Mouse (Mus musculus) kidney, postnatal 25 days (tissue): ENCODE data around the gene Hist1h1t.
"Not testable (repeated sequence)": the region's sequence is repeated elsewhere in the genome, so short reads cannot be mapped to it uniquely, and the experiment has no call there.

Experiments used
- DNase-seq, 2 experiments: peaks; one replicate each; pipeline ENCODE4 v3.0.0; 2021; ENCODE audit warnings: mixed read lengths in 2 of 2

The Hist1h1t gene

DNA sequence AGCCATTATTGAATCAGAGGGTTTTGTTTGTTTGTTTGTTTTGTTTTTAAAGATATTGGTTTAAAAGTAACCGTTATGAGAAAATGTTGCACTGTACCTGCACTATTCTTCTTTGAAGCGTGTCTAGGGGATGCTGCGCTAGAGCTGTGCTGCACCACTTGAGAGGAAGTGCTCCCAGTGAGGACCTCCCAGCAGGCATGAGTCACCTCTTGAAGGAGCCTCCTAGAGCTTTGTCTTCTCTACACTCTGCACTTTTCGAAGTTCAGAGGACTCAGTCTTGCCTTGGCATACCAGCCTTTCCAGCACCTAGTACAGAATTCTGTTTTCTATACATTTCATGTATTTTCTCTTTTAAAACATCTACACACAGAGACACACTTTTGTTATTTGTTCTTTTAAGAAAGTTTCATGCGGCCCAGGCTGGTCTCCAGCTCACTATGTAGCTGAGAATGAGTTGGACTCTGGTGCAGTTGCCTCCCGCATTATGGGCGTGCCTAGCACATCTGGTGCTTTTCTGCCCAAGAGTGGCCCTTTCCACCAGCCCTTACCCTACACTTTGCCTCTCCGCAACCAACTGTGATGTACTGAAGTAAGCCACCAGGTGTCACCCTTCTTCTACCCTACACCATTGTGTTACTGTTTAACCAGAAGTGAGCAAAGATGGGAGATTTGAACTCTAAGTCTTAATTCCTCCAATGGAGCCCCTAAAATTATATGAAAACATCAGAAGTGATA lies 5.3 kb downstream of the Hist1h1t start:
- peak; percentile 81 for DNase-seq

DNA sequence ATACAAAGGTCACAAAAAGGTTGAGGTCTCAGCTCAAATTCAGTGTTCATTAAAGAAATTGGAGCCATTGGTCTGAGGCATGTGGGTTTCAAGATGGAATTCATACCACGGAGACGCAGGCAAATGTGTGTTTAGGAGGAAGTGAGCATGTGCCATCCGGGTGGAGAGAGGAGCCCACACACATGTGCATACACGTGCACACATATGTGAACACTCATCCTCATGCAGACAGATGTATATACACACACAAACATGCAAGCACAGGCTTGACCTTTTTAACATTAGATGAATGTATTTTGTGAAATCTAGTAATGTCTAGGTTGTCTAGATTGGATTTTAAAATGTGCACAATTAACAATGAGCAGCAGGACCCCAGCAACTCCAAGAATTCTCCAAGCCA lies 6.6 kb downstream of the Hist1h1t start:
- DNase-seq = no peak

DNA sequence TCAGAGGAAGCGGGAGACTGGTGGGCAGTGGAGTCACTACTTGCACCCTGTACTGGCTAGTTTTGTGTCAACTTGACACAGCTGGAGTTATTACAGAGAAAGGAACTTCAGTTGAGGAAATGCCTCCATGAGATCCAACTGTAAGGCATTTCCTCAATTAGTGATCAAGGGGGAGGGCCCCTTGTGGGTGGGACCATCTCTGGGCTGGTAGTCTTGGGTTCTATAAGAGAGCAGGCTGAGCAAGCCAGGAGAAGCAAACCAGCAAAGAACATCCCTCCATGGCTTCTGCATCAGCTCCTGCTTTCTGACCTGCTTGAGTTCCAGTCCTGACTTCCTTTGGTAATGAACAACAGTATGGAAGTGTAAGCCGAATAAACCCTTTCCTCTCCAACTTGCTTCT lies 7.2 kb downstream of the Hist1h1t start:
- DNase-seq = not testable (repeated sequence)

DNA sequence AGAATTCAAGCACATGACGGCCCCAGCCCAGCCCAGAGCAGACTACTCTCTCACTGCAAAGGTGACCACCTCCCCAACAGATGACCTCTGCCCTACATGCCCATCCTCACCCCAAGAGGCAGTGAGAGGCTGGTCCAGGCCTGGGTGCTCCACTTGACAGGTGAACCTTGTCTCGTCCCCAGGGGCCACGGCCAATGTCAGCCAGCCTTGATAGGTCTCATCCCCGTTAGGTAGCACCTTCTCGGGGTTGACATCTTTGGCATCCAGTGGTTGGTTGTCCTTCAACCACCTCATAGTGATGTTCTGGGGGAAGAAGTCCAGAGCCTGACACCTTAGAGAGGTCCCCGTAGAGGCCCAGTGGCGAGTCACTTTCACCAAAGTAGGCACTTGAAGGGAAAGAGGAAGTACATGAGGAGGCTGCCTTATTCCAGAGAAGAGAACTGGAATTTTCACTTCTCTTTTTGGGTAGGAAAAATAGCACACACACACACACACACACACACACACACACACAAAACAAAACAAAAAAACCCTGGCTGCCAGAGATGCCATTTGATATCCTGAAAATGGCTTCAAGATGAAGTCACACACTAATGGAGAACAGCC lies 10.2 kb downstream of the Hist1h1t start:
- no peak for DNase-seq

DNA sequence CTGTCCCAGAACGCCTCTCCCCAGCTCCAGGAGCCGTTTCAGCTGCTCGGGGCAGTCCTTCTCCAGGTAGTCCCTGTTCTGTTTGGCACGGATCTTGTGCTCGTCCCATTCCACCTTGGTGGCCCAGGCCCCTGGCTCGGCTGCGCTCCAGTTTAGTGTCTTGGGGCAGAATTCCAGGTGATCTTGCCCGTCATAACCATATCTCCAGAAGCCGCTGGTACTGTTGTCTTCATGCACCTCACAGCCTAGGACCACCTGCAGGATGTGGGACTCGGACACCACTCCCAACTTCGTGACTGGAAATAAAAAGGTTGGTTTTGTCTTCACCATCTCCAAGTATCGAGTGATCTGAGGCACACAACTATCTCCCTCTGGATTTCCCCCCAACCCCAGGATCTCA lies 11.2 kb downstream of the Hist1h1t start:
- no peak for DNase-seq

DNA sequence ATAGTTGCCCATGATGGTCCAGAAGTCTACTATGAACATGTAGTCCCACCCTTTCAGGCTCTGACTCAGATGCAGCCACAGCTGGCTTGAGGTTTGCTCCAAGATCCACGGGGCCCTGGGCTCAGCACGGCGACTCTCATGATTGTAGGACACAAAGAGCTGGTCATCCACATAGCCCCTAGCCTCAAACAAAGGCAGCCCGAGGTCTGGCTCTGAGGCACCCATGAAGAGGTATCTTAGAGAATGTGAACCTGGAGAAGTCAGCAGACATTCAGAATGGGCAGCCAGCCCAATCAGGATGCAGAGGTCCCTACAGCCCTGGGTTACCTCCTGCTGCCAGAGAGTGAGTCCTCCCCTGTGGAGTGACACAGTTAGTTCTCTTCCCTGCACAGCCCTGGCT lies 12.4 kb downstream of the Hist1h1t start:
- DNase-seq = no peak

DNA sequence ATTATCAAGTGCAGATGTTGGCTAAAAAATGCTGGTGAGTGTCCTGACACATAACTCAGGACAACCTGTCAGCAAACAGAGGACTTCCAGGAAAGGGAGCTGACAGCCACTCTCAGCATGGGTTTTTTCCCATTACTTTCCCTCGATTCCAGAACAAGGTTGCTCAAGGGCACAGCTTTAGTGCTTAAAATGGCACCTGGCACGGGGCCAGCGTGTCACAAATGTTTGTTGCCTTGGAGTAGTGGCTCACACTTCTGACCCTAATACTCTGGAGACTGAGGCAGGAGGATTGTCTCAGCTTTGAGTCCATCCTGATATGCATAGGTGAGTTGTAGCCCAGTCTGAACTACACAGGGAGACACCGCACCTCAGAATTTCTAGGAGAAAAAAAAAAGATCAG lies 13.0 kb downstream of the Hist1h1t start:
- peak in 1 of 2 experiments; percentile 34 for DNase-seq

DNA sequence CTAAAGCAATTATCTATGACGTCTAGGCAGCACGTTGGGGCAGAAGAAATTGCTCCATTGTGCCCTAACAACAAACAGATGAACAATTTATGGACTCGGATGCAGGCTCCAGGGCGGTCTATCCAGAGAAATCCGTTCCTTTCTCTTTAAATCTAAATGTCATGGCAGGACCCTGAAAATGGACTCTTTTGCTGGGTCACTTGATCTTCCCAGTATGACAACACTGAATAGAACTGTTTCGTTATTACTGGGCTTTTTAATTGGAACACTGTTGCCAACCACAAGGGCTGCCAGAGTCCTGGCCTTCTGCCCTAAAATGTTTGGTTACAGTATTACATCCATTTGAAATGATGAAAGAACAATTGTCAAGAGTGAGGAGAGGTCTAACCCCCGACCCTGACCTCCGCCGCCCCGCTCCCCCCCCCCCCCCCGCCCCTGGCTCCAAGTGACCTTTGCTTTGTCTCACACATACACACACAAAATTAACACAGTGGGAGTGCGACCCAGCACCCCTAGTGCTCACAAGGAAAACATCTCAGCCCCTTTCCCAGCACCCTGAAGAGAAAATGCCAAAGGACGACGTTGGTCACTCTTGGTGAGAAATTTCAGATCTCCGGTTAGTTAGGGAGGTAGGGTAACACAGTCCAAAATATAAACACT lies 14.2 kb downstream of the Hist1h1t start:
- DNase-seq = peak in 1 of 2 experiments; percentile 10

DNA sequence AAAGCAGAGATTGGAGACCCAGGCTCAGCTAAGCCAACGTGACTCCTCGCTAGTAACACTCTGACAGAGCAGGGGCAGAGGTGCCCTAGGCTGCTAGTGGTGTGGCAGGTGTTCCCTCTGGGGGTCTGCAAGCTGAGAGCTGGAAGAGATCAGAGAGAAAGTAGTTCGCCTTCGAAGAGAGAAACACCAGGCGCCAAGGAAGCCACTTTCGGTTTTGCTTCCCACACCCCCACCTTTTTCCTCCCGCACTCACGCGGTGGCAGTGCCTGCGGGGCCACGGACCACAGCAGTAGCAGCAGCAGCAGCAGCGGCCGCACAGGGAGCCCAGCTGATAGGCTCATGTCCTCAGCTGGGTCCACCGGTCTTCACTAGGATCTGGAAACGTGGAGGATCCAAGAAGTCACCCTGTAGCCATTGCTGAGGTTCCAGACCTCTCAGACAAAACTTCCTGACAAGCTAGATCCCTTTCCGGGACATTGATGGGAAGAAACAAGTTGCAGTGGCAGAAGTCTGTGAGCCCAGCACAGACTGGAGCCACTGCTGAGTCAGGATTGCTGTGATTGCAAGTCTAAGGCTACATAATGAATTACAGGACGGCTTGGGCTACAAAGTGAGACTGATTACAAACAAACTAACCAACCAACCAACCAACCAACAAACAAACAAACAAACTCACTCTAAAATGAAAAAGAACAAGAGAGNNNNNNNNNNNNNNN lies 14.9 kb downstream of the Hist1h1t start, which contains the start of gene Hfe:
Gene Hfe (minus strand): TSS at position 481 of the 716 bp plus-strand sequence.
- DNase-seq = peak; percentile 60 to 78

DNA sequence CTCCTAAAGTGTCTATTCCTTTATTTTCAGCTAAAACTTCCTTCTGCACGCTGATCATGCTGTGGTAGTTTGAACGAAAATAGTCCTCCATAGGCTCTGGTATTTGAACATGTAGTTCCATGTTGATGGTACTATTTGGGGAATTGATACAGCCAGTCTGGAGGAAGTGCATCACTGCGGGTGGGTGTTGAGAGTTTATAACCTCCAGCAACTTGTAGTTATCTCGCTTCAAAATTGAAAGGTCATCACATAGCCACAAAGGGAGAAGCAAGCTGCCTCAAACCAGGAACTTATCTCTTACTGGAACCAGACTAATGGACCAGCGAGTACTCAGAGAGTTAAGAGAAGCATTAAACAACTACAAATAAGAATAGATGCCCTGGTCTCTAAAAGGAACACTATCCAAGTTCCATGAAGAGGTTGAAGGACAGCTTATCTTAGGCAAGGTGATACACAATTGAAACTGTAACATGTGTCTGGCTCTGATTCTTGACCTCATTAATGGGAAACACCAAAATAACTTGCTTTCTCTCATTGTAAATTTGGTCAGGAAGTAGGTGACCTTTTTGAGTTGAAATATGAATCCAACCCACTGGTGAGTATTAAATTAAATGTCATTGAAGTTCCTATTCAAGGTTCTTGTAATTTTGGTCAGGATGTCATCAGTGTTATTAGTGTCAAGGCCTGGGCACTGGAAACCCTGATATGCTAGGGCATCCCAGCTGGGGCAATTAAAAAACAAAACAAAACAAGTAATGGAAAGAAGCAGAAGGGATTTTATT lies 20.8 kb downstream of the Hist1h1t start:
- DNase-seq = no peak

DNA sequence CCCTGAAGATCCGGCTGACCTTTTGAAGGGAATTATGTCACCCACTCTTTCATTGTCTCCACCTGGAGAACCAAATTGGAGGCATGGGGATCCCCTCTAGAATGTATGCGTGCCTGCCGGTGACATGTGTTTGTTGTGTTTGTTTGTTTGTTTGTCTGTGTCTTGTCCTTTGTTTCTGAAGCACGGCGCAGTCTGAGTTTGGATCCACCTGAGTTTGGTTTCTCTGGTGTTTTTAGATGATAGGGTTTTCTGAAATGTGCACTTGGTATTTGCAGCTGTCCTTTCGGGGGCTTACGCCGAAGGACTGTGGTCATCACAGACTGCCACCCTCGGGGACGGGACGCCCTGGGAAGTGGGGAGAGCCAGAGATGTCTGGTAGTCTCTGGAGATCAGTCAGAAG lies 21.6 kb downstream of the Hist1h1t start:
- DNase-seq = no peak

DNA sequence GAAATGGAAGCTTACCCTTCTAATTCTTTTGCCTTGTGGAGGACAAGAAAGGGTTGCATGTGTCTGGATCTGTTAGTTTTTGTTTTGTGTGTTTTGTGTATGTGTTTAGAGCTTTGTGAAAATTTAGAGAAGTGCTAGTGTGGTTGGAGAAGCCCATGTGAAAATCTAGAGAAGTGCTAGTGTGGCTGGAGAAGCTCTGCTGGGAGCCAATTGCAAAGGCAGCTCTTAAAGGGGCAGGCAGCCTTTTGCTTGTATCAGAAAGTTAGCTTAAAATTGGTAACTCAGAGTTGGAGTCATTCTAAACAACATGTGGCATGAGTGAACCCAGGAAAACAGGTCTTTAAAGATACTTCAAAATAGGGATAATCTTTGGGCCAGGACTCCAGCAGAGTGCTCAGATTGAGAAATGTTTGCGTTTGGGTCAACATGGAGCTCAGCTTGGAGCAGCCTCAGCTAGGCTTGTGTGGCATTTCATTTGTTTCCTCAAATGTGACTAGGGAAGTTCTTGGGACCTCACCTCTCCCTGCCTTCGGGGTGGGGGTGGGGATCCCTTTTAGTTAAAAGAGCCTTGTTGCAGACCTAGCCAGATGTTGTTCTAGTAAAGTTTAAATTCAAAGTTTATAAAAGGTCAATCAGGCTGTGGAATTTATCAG lies 22.1 kb downstream of the Hist1h1t start:
- DNase-seq = not testable (repeated sequence)

DNA sequence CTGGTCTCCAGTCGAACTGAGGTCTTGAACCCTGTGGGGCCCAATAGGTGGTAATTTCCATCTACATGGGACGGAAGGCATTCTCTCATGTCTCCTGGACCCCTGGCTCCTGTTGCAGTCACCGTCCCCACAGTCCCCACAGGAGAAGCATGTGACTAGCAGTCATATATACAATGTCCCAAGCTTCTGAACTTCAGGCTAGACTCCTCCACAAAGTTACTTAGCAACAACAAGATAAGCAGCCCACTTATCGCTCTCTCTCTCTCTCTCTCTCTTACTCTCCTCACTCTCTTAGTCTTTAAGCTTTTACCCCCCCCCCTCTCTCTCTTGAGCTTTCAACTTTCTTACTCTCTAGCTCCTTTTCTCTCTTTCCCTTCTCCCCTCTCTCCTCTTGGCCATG lies 28.6 kb downstream of the Hist1h1t start:
- DNase-seq = no peak

DNA sequence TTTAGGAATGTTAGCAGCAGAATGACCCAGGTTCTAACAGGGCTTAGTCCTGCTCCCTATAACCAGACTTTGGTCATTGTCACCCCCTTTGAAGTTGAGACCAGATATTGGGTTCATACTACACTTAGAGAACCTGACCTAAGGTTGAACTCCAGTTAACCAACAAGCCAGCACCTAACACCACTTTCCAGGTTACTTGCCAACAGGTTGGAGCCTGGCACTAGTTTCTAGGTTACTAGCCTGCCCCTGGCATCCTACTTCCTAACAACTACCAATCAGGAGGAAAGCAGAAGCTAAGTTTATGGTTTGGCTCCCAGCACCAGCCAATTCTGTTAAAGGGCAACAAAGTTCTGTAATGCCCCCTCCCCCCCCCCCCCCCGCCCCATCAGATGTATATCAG lies 29.6 kb downstream of the Hist1h1t start:
- no peak for DNase-seq

DNA sequence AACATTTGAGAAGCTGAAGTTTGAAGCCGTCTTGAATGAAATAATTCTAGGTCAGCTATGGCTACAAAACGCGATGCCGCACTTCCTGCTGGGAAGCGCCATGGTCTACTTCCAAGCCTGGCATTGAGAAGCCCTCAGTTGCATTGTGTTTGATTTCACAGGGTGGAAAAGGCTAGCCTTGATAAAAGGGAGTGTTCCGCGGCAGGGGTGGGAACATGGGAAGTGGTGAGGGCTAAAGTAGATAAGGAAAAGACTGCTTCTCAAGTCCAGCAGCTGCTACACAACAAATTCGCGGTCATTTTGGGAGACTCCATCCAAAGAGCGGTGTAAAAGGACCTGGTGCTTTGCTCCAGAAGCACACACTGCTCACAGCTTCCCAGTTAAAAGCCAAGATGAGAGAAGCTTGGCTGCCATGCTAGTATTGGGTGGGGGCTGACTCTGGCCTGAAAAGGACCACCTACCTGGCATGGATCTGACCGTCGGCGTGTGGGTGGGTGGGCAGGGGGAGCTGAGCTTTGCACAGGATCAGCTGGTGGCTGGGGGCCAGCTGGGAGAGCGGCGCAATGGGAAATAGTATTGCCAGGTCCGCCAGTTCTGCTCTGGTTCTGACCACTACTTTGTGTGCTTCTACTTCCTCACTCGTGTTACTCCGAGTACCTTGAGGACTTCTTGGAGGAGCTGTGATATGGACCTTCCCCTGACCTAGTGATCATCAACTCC lies 33.0 kb downstream of the Hist1h1t start:
- DNase-seq = no peak

DNA sequence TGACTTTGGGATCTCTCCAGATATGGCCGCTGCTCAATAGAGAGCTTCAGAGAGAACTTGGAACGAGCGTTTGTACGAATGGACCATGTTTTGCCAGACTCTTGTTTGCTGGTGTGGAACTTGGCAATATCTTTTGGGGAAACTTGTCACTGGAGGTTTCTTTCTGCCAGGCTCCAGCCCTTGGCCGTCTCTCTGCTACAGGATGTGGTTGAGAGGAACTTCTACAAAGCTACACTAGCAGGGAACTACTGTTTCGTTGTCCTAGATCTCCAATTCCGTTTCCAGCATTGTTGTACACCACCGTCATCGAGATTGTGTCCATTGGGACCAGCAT lies 33.5 kb downstream of the Hist1h1t start:
- DNase-seq = no peak

DNA sequence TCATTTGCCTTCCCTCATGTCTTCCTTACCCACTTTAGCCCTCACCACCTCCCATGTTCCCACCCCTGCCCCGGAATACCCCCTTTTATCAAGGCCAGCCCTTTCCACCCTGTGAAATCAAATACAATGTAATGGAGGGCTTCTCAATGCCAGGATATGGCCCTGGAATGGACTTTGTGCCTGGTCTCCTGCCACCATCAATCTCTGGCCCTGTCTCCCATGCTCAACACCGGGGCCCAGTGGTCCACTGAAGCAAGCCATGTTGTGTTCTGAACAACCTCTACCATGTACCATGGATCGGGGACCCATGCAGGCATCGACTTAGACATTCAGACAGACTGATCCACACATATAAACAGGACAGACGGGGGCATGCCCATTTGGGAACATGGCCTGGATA lies 34.1 kb downstream of the Hist1h1t start:
- DNase-seq = no peak

DNA sequence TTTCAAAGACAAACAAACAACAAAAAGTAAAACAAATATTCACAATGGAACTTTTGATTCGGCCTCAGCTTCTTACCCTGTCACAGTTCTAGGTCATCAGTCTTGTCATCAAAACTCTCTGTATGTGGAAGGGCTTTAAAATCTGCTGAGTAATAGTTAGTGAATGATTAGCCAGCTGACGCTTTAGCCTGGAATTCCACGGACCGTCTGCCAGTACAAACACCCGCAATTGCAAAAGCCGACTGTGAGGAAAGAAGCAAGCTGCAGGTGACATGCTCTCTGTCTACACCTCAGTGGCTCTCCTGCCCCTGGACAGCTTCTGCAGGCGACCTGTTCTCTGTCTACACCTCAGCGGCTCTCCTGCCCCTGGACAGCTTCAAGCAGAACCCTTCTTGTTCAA lies 34.9 kb downstream of the Hist1h1t start:
- DNase-seq = peak; percentile 65 to 84

DNA sequence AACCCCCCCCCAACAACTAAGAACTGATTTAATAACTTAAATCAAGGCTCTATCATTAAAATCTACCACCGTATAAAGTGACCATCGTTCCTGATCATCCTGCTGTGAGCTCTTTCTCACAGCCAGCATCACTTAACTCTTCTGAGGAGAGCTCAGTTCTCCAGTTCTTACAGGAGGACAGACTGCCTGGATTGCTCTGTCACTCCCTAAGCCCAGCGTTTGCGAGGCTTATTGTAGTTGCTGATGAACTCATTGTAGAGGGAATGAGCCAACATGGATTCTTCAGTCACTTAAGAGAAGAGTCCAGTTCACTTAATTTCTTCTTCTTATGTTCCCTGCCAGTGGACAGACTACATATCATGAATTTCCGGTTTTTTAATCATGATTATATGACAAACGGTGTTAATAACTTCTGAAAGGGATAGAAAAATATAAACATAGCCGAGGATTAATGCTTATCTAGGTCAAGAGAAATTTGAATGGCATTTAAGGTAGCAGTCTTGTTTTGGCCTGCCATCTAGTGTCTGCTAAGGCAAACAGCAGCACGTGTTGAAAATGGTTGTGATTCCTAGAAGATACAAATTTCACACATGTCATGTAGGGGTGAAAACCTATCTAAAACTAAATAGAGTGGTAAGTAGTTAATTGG lies 36.7 kb downstream of the Hist1h1t start:
- peak in 1 of 2 experiments; percentile 51 for DNase-seq

DNA sequence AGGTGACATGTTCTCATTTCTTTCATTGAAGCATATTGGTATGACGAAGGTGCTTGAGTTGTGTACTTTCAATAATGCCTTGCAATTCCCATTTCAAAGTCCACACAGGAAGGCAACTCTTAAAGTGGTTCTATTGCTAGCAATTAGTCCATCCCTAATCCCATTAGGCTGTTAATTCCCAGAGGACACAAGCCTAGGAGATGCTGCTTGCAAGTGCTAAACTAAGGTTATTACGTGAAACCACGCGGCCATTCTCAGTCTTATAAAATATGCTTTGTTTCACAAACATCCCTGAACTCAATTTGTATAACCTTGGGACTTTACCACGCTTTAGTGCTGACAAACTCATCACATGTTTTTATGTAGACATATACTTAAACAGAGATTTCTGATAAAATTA lies 41.5 kb downstream of the Hist1h1t start:
- DNase-seq = no peak

DNA sequence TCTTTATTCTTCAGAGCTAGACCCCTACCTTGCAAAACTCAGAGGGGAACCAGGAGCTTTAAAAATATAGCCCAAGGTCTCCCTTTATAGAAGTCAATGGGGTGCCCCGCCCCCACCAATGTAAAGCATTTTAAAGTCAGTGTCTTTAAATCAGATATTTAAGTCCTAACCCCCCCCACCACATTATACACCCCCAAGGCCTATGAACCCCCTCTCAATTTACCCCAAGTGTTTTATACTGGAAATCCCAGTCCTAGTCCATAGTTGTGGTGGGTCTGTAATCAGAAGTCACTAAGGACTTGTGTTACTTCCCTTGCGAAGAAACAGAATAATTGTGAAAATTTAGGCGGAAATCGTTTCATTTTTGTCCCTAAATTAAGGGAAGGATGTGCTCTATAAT lies 42.4 kb downstream of the Hist1h1t start:
- DNase-seq = peak in 1 of 2 experiments; percentile 25
